Mouse (Mus musculus): ENCODE measurements around the gene Kif7. TPM values are rescaled to one million over a fixed set of nuclear protein-coding genes. Genes with fewer than 3 reads are reported as not detected.
A peak's percentile ranks its signal among the peaks of the same experiment; 100 is the strongest.

The Kif7 gene
- 0.35 and 0.41 TPM in 2 replicates for polyA plus RNA-seq (2015; fragmentation: Nextera tagmentation; extraction: Ambion mirVana)

DNA sequence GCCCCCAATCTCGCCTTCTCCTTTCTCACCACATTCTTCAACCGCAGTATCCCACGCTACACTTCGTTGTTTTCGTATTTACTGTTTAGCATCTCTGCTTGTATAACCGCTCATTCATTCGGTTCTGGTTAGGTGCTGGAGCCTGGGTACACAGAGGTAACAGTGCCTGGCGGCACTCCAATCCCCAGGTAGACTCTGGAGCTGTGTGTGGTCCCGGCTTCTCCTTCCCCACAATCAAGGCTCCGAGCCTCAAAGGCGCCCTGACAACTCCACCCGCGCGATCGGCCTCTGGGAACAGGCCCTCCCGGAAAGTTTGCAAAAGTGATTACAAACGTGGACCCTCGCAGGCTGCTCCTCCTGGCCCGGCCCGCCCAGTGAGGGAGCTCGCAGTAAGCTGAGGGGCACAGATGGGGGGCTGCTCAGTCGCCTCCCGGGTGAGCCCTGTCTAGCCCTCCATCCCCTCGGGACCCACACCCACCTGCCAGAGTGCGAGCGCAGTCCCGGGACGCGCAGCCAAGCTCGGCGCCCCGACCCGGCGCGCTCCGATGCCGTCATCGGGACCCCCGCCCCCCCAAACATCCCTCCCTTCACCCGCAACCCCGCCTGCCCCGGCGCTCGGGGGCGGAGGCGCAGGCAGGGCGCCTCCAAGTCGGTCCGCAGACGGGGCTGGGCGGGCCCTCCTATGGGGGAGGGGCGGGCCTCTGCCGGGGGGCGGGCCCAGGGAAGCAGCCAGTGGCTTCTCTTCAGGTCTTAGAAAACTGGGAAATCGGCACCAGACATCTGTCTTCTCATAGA, at the start of gene Kif7:
Kif7 (minus strand) TSS at position 534 of the 795 bp plus-strand sequence.
- ATAC-seq (ENCODE audit: low read depth), result peak; percentile 83
- DNase-seq, result peak; percentile 58
- 2% methylated on average over 47 of the region's 55 CpGs for WGBS (ENCODE audit: insufficient replicate concordance)
- H3K36me3 ChIP-seq, result no peaks in the 10 kb centered on the region
- peak within 1 kb of the TSS; percentile 88 for H3K4me2 ChIP-seq
- peak within 1 kb of the TSS; percentile 66 for H3K9ac ChIP-seq
- no peak within 1 kb of the TSS for H3K27ac ChIP-seq
- peak within 1 kb of the TSS; percentile 65 for H3K4me3 ChIP-seq (replicated peaks)
- H3K4me1 ChIP-seq (replicated peaks), result peaks cover 17% of the 10 kb centered on the region
- H3K9me3 ChIP-seq (replicated peaks), result no peaks in the 10 kb centered on the region
- H3K27me3 ChIP-seq, result peaks cover 57% of the 10 kb centered on the region

DNA sequence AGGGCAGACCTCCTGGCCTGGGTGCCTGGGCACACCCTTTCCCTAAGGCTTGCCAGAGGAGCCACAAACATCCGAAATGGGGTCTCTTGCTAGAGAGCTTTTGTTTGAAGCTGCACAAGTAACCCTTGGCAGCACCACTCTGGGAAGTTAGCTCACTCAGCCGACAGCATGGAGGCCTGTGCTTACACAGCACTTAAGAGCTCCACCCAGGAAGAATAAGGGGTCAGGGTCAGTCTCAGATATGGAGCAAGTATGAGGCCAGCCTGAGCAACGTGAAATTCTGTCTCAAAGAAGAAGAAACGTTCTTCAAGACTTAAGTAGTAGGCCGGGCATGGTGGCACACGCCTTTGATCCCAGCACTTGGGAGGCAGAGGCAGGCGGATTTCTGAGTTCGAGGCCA, 46.6 kb upstream of the Kif7 start:
- WGBS (ENCODE audit: insufficient replicate concordance), result 50% methylated on average over 8 of the region's 8 CpGs
- DNase-seq, result no peak
- no peak overlapping the region for H3K9ac ChIP-seq
- no peak overlapping the region for H3K27ac ChIP-seq
- no peaks in the 10 kb centered on the region for H3K36me3 ChIP-seq
- H3K4me2 ChIP-seq, result no peak overlapping the region
- H3K4me3 ChIP-seq (replicated peaks), result no peak overlapping the region
- no peaks in the 10 kb centered on the region for H3K9me3 ChIP-seq (replicated peaks)
- ATAC-seq (ENCODE audit: low read depth), result no peak
- no peaks in the 10 kb centered on the region for H3K4me1 ChIP-seq (replicated peaks)
- H3K27me3 ChIP-seq, result no peaks in the 10 kb centered on the region

DNA sequence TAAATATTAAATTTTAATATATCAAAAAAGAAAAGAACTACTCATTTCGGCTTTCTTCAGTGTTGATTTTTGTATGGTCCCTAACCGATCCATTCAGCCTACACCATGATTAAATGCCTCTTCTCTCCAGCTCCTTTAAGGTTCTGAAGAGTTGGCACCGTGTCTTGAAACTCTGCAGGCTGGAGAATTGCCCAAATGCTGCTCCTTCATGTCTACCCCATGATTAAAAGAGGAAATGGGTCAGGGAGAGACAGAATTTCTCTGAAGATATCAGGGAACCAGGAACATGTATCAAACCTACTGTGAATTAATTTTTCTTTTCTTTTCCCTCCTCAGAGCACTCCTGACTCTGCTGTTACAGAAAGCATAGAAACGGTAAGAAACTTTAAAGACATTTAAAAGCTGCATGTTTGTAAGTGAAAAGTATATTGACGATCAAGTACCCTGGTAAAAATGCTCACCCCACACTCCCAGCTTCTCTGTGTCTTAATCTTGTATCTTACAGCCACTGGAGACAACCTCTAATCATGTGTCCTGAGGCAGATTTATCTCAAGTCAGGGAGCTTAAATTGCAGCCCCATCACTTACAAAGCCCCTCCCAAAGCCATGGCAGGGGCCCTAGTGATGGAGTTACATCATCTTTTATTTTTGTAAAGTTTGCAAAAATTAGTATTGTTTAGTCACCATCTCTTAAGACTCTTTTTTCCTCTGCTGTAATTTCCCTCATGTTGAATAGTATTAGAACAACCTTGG, 45.8 kb upstream of the Kif7 start:
- WGBS (ENCODE audit: insufficient replicate concordance), result 53% methylated on average over 5 of the region's 5 CpGs
- no peaks in the 10 kb centered on the region for H3K36me3 ChIP-seq
- H3K9ac ChIP-seq, result no peak overlapping the region
- H3K4me3 ChIP-seq (replicated peaks), result no peak overlapping the region
- H3K4me1 ChIP-seq (replicated peaks), result no peaks in the 10 kb centered on the region
- no peaks in the 10 kb centered on the region for H3K27me3 ChIP-seq
- H3K9me3 ChIP-seq (replicated peaks), result no peaks in the 10 kb centered on the region
- ATAC-seq (ENCODE audit: low read depth), result no peak
- H3K27ac ChIP-seq, result no peak overlapping the region
- no peak for DNase-seq
- H3K4me2 ChIP-seq, result no peak overlapping the region

DNA sequence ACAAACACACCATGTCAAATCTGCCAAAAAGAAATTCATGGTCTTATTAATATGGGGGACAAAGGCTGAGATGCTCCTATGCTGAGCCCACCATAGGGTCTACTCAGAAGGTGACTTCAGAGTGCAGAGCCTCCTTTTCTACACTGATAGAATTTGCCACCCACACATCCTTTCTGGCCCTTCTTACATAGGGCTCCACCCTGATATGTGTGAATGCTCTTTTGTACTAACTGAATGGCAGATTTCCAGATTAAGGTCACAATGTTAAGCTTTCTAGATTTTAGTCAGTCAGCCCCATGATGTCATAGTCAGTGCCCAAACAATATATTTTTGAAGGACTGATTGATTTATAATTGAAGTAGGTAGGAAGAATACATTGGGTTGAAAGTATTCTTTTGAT, 44.2 kb upstream of the Kif7 start:
- Histone ChIP-seq H3K4me1 (replicated peaks) (no peaks in the 10 kb centered on the region), H3K4me2 (no peak overlapping the region), H3K9ac (no peak overlapping the region), H3K9me3 (replicated peaks) (no peaks in the 10 kb centered on the region), H3K4me3 (replicated peaks) (no peak overlapping the region), H3K36me3 (no peaks in the 10 kb centered on the region), H3K27me3 (no peaks in the 10 kb centered on the region), H3K27ac (no peak overlapping the region)
- ATAC-seq (ENCODE audit: low read depth) (no peak), DNase-seq (no peak)

DNA sequence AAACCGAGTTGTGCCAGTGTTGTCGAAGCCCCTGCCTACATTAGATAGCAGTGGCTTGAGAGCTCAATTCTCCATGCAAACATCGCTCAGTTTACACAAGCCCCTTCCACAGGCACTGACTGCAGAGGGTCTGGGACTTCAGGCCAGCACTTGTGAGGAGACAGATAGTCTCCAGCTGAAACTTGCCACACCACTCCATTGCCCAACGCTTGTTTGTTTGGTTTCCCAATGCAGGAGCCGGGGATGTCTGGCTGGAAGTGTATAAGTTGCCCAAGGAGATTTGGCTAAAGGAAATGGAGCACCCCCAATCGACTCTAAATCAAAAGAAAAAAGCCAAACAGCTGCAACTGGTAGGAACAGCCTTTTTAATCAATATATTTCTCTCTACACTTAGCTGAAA, 42.7 kb upstream of the Kif7 start:
- ATAC-seq (ENCODE audit: low read depth) (no peak), DNase-seq (no peak)
- H3K36me3 ChIP-seq, result no peaks in the 10 kb centered on the region
- H3K4me1 ChIP-seq (replicated peaks), result no peaks in the 10 kb centered on the region
- no peaks in the 10 kb centered on the region for H3K27me3 ChIP-seq
- H3K27ac ChIP-seq, result no peak overlapping the region
- H3K9me3 ChIP-seq (replicated peaks), result no peaks in the 10 kb centered on the region
- H3K9ac ChIP-seq, result no peak overlapping the region
- H3K4me2 ChIP-seq, result no peak overlapping the region
- no peak overlapping the region for H3K4me3 ChIP-seq (replicated peaks)
- 38% methylated on average over 6 of the region's 6 CpGs for WGBS (ENCODE audit: insufficient replicate concordance)

DNA sequence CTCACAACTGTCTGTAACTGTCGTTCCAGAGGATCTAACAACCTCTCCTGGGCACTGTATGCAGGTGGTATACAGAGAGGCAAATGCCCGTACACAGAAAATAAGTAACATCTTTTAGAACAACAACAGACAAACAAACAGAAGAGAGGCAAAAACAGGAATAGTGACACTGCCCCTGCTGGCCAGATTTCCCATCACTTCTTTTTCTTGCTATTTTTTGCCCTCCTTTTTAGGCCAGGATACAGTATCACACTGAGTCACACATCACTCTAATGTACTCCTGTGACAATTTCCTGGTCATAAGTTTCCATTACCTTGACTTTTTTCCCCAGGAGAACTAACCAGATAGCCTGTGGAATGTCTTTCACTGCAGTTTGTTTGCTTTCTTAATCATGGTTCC, 40.8 kb upstream of the Kif7 start:
- no peak for ATAC-seq (ENCODE audit: low read depth)
- Histone ChIP-seq H3K9ac (no peak overlapping the region), H3K4me1 (replicated peaks) (no peaks in the 10 kb centered on the region), H3K4me2 (no peak overlapping the region), H3K27me3 (no peaks in the 10 kb centered on the region), H3K4me3 (replicated peaks) (no peak overlapping the region), H3K27ac (no peak overlapping the region), H3K36me3 (no peaks in the 10 kb centered on the region), H3K9me3 (replicated peaks) (no peaks in the 10 kb centered on the region)
- no peak for DNase-seq
- WGBS (ENCODE audit: insufficient replicate concordance), result 28% methylated on average over 2 of the region's 2 CpGs

DNA sequence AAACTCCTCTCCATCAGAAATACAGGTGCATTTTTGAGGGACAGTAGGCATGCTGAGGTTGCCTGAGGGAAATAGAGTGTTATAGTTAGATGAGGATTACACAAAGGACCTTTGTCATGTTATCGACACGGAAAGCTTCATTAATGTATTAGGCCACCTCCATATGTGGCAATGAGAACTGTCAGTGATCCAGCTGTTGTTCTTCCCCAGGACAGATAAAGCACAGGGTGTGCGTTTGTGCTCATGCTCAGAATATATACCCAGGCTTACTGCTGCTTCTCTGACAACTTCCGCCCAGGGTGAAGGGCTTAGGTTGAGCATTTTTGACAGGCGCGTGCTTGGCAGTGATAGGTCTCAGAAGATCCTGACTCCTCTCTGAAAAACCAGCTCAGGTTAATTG, 34.0 kb upstream of the Kif7 start:
- whole genome bisulfite sequencing (ENCODE audit: insufficient replicate concordance), result 73% methylated on average over 6 of the region's 6 CpGs
- no peaks in the 10 kb centered on the region for H3K36me3 ChIP-seq
- H3K27me3 ChIP-seq, result 0 out of 2 replicates have a peak, but pooled peaks cover 3% of the 10 kb centered on the region
- H3K4me3 ChIP-seq (replicated peaks), result no peak overlapping the region
- no peak overlapping the region for H3K9ac ChIP-seq
- no peak overlapping the region for H3K4me2 ChIP-seq
- no peak overlapping the region for H3K27ac ChIP-seq
- H3K4me1 ChIP-seq (replicated peaks), result no peaks in the 10 kb centered on the region
- no peaks in the 10 kb centered on the region for H3K9me3 ChIP-seq (replicated peaks)
- DNase-seq (no peak), ATAC-seq (ENCODE audit: low read depth) (no peak)

DNA sequence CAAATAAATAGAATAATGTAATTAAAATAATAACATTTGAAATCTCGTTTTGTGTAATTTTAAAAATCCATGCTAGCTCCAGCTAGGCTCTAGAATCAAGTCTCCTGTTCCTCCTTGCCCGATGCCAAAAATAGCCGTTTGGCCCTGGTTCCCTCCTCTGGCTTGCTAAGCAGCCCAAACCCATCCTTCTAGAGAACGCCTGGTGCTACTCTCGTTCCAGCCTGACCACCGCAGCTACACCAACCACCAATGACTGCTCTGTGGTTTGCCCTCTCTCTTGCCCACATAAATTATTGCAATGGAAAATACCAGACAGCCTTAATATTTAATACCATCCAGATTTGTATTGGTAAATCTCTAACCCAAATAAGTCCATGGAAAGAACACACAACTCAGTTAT, 32.1 kb upstream of the Kif7 start:
- WGBS (ENCODE audit: insufficient replicate concordance), result 54% methylated on average over 6 of the region's 6 CpGs
- Histone ChIP-seq H3K27me3 (0 out of 2 replicates have a peak, but pooled peaks cover 3% of the 10 kb centered on the region), H3K4me3 (replicated peaks) (no peak overlapping the region), H3K27ac (no peak overlapping the region), H3K4me2 (no peak overlapping the region), H3K4me1 (replicated peaks) (peaks cover 9% of the 10 kb centered on the region), H3K9me3 (replicated peaks) (no peaks in the 10 kb centered on the region), H3K36me3 (no peaks in the 10 kb centered on the region), H3K9ac (no peak overlapping the region)
- DNase-seq (no peak), ATAC-seq (ENCODE audit: low read depth) (no peak)

DNA sequence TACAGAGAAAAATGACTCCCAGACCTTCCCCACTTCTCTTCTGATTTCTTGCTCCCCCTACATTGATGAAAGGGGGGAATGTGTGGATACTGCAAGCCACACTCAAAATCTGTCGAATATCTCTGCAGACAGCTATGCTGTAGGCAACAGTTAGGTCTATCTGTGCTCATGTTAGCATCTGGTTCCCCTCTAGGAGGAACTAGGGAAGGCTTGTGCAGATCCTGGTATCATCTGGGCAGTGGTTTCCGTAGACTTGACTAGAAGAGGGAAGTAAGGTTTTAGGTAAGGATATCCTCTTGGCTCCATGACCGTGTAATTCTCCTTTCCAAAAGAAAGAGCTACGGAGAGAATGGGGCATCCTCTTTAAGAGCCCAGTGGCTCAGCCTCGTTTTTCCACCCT, 29.1 kb upstream of the Kif7 start:
- H3K9me3 ChIP-seq (replicated peaks), result no peaks in the 10 kb centered on the region
- no peaks in the 10 kb centered on the region for H3K36me3 ChIP-seq
- 25% methylated on average over 5 of the region's 5 CpGs for WGBS (ENCODE audit: insufficient replicate concordance)
- peaks cover 14% of the 10 kb centered on the region for H3K4me1 ChIP-seq (replicated peaks)
- no peak for DNase-seq
- no peak overlapping the region for H3K4me3 ChIP-seq (replicated peaks)
- 0 out of 2 replicates have a peak, but pooled peaks cover 3% of the 10 kb centered on the region for H3K27me3 ChIP-seq
- no peak overlapping the region for H3K9ac ChIP-seq
- no peak for ATAC-seq (ENCODE audit: low read depth)
- no peak overlapping the region for H3K27ac ChIP-seq
- H3K4me2 ChIP-seq, result no peak overlapping the region

DNA sequence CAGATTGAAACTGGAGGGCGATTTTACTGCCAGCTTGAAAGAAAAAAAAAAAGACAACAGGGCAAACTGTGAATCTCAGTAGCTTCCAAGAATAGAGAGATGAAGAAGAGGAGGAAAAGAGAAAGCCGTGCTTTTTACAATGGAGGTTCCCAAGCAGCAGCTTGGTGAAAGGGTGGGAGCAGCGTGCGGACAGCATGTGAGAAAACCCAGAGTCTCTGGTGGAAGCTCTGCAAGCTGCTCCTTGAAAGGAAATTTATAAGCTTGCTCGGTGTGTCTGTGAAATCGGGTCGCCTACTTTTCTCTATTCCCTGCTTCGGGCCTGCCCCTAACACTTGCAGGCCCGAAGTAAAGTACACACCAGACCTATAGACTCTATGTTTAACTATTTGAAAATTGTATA, 28.5 kb upstream of the Kif7 start:
- WGBS (ENCODE audit: insufficient replicate concordance), result 79% methylated on average over 9 of the region's 9 CpGs
- Histone ChIP-seq H3K4me2 (no peak overlapping the region), H3K9ac (no peak overlapping the region), H3K4me3 (replicated peaks) (no peak overlapping the region), H3K27ac (no peak overlapping the region), H3K4me1 (replicated peaks) (peaks cover 14% of the 10 kb centered on the region), H3K9me3 (replicated peaks) (no peaks in the 10 kb centered on the region), H3K36me3 (no peaks in the 10 kb centered on the region), H3K27me3 (0 out of 2 replicates have a peak, but pooled peaks cover 3% of the 10 kb centered on the region)
- DNase-seq (no peak), ATAC-seq (ENCODE audit: low read depth) (no peak)

DNA sequence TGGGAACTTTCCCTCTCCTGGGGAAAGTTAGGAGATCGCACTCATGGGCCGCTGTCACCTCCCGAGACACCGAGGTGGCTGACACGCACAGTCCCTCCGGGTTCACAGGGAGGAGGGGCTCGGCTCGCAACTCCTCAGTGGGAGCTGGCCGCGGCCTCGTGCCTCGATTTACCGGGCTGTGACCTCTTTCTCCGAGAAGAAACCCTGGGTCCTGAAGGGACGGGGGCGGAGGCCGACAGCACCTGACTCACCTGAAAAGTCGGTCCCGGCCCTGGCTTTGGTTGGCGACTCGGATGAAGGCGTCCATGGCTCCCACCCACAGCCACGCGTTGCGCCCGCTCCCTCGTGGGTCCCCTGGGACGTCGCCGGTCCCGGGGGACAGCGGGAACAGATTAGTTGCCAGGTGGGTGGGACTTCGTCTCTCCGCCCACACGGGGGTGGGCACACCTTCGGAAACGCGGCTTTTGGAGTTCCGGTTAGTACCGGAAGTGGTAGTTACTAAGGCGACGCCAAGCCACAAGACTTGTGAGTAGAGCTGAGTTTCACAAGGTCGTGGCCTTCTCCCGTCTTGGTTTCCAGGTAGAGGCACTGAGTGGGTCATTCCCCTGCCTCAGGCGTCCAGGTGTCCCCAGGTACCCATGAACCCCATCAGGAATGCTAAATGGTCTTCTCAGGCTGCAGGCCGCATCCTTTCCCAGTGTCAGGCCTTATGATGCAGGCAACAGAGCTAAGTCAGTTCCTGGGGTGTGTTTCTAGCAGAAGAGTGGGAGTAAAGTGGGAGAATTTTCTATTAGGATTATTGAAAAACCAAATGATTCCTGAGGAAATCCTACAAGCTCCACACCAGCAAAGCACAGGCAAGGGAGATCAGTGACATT, 27.4 kb upstream of the Kif7 start, which contains the start of the genes Pex11a and Wdr93:
Pex11a (minus strand) TSS at position 473 of the 878 bp plus-strand sequence.
Wdr93 (plus strand) TSS at position 505 of the 878 bp plus-strand sequence.
- Histone ChIP-seq H3K4me2 (peak within 1 kb of the TSS; percentile 91), H3K4me1 (replicated peaks) (peaks cover 14% of the 10 kb centered on the region), H3K27me3 (no peaks in the 10 kb centered on the region), H3K4me3 (replicated peaks) (peak within 1 kb of the TSS; percentile 64), H3K9ac (peak within 1 kb of the TSS; percentile 62), H3K9me3 (replicated peaks) (no peaks in the 10 kb centered on the region), H3K36me3 (no peaks in the 10 kb centered on the region), H3K27ac (no peak within 1 kb of the TSS)
- DNase-seq (peak; percentile 61), ATAC-seq (ENCODE audit: low read depth) (peak; percentile 71)
- 3% methylated on average over 46 of the region's 46 CpGs for WGBS (ENCODE audit: insufficient replicate concordance)

Measured in liver, embryonic 13.5 days (tissue).